Mouse (Mus musculus) lung, adult 2 months (tissue): ENCODE results near the gene Cdk4. TPM values are rescaled to one million over a fixed set of nuclear protein-coding genes. Genes with fewer than 3 reads are reported as not detected.

Source experiments
- DNase-seq: peaks from one replicate; pipeline ENCODE4 v3.0.0; 2022
- H3K4me1 ChIP-seq: fragments of 200-500 bp; 2 replicates; pipeline ENCODE4 v1.6.1; 2011; ENCODE audit warnings: low read length; ENCODE audit not compliant: control insufficient read depth, insufficient read depth
- H3K4me3 ChIP-seq: fragments of 200-500 bp; replicated peaks from 2 replicates; pipeline ENCODE3; 2011; ENCODE audit warnings: low read depth, mild to moderate bottlenecking, control low read depth, low read length; ENCODE audit errors: extremely low read depth
- CTCF ChIP-seq: fragments of 200-500 bp; IDR thresholded peaks from 2 replicates; pipeline ENCODE4 v1.5.1; 2011; ENCODE audit warnings: mild to moderate bottlenecking, low read length, control low read depth; ENCODE audit not compliant: insufficient read depth
- POLR2A ChIP-seq: fragments of 200-500 bp; IDR thresholded peaks from 2 replicates; pipeline ENCODE4 v1.6.1; 2011; ENCODE audit warnings: low read depth, mild to moderate bottlenecking, control low read depth, low read length, borderline replicate concordance; ENCODE audit errors: extremely low read depth
- WGBS: fragments of 180-500 bp; shearing (Covaris S2); methylation state at CpG from one replicate; pipeline ENCODE4 v1.1.7; 2018; 5-methylcytosine and 5-hydroxymethylcytosine counted together
- polyA plus RNA-seq: library from polyadenylated mRNA; depleted of rRNA; stranded (reverse); fragments of >200 nt; gene quantifications from 2 replicates; pipeline ENCODE4 v1.2.3, GENCODE M21; 2012

Cdk4 gene
- polyA plus RNA-seq, 1 experiment: 182 TPM

DNA sequence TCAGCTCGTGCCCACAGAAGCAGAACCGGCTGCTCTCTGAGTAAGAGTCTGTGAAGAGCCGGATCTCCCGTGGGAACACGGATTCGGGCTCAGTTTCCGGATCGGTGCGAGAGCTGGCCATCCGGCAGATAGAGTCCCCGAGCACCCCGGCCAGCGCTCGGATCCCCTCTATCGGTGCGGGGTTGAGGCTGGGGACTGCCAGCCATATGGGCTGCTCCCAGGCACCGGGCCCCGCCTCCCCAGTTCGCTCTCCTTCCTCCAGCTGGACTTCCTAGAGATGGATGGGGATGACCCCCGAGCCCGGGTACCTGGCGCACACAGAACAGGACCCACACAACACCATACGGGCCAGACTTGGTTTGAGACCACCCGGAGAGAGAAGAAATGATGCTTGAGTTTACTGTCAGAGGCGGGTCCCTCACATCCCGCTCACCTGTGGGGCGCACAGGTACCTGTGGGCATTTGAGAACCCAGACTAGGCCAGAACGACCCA is 22.0 kb upstream of the Cdk4 start, which contains the start of the genes Mettl1 and Eef1akmt3:
Mettl1 (plus strand) TSS at position 141 of the 493 bp plus-strand sequence.
Eef1akmt3 (minus strand) TSS at position 240 of the 493 bp plus-strand sequence.
- TF ChIP-seq POLR2A: no peak
- no peak for TF ChIP-seq CTCF
- H3K4me1 ChIP-seq: 0 out of 2 replicates have a peak, but pooled peaks cover 3% of the 10 kb centered on the region
- no peak for DNase-seq
- peak within 1 kb of the TSS; percentile 88 for H3K4me3 ChIP-seq
- WGBS: under 1% methylated on average over 28 of the region's 28 CpGs

- peak; percentile 91 for DNase-seq
- 0 out of 2 replicates have a peak, but pooled peaks cover 3% of the 10 kb centered on the region for H3K4me1 ChIP-seq
- H3K4me3 ChIP-seq: peak overlapping the region; percentile 88
- WGBS: 1% methylated on average over 44 of the region's 44 CpGs
- TF ChIP-seq POLR2A (no peak), CTCF (no peak)
Measured at GRCm38 (mm10) chr10:127041774-127042338, 21.5 kb upstream of the Cdk4 start.

- Histone ChIP-seq H3K4me3 (no peak overlapping the region), H3K4me1 (0 out of 2 replicates have a peak, but pooled peaks cover 3% of the 10 kb centered on the region)
- WGBS: 7% methylated on average over 5 of the region's 5 CpGs
- TF ChIP-seq POLR2A (no peak), CTCF (no peak)
- no peak for DNase-seq
Measured at GRCm38 (mm10) chr10:127042468-127043115, 20.7 kb upstream of the Cdk4 start.

DNA sequence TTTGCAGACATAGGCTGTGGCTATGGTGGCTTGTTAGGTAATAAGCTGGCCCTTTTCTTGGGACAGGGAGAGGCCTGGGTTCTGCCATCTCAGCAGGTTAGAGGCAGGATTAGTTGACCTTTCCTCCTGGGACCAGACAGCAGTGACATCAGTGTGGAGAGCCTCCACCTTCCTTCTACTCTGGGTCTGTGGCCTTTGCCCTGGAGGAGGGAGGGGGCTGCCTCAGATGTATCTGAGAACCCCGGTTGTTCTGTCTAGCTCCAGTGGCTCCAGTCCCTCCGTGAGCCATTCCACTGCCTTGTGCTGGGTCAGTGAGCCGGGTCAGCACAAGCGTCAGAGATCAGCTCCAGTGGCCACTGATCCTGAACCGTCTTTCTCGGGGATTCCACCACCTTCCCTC is 20.1 kb upstream of the Cdk4 start:
- WGBS: 89% methylated on average over 6 of the region's 6 CpGs
- 0 out of 2 replicates have a peak, but pooled peaks cover 3% of the 10 kb centered on the region for H3K4me1 ChIP-seq
- no peak overlapping the region for H3K4me3 ChIP-seq
- TF ChIP-seq POLR2A (no peak), CTCF (no peak)
- no peak for DNase-seq

DNA sequence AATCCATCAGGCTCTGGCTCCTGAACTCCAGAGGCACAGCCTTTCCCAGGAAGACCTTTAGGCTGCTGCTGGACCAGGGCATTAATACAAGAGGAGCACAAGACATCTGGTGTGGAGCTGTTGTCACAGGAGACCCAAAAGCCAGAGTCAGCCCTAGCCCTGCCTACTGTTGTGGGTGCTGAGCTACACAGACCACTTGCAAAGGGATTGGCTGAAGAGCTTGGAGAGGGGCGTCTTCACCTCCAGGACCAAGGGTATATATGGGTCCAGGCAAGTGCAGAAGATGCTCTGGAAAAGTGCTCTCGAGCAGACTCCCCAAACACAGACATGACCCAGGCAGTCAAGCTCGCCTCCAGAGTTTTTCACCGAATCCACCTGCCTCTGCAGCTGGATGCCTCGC is 15.4 kb upstream of the Cdk4 start, which contains the start of gene Cyp27b1:
Cyp27b1 (plus strand) TSS at position 297 of the 400 bp plus-strand sequence.
- 39% methylated on average over 5 of the region's 5 CpGs for WGBS
- H3K4me3 ChIP-seq: no peak within 1 kb of the TSS
- no peak for TF ChIP-seq POLR2A
- TF ChIP-seq CTCF: no peak

GRCm38 (mm10) chr10:127048608-127049394 is 14.5 kb upstream of the Cdk4 start:
- TF ChIP-seq POLR2A (no peak), CTCF (no peak)
- H3K4me1 ChIP-seq: peaks cover 3% of the 10 kb centered on the region; the same call in 1 of the 2 replicates
- H3K4me3 ChIP-seq: no peak overlapping the region
- DNase-seq: no peak
- 6% methylated on average over 35 of the region's 35 CpGs for WGBS

More for the DNA sequence above, 15.4 kb upstream of the Cdk4 start, which contains the start of gene Cyp27b1:
- no peak for DNase-seq
- H3K4me1 ChIP-seq: peaks cover 3% of the 10 kb centered on the region; the same call in 1 of the 2 replicates

DNA sequence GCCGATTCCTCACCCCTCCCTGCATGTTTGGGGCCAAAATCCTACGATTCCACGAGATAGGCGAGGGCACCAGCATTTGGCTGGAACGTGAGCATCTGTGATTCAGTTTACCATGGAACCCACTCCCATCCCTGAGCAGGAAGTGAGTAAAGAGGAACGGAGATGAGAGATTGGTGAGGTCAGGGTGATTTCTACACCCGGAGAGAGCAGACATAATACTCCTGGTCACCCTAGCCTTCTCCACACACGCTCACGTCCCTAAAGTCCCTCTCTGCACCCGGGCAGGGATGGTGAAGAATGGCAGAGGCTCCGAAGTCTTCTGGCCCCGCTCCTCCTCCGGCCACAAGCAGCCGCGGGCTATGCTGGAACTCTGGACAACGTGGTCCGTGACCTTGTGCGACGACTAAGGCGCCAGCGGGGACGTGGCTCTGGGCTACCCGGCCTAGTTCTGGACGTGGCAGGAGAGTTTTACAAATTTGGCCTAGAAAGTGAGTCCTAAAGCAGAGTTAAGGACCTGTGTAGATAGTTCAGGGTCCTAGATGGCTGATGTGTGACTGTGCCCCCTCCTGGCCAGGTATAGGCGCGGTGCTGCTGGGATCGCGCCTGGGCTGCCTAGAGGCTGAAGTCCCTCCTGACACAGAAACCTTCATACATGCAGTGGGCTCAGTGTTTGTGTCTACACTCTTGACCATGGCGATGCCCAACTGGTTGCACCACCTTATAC is 13.8 kb upstream of the Cdk4 start:
- 3% methylated on average over 29 of the region's 29 CpGs for WGBS
- Histone ChIP-seq H3K4me3 (no peak overlapping the region), H3K4me1 (peaks cover 3% of the 10 kb centered on the region; the same call in 1 of the 2 replicates)
- peak; percentile 17 for DNase-seq
- TF ChIP-seq CTCF: 0 out of 2 replicates have a peak, but pooled peaks have one; percentile 7
- TF ChIP-seq POLR2A: no peak

DNA sequence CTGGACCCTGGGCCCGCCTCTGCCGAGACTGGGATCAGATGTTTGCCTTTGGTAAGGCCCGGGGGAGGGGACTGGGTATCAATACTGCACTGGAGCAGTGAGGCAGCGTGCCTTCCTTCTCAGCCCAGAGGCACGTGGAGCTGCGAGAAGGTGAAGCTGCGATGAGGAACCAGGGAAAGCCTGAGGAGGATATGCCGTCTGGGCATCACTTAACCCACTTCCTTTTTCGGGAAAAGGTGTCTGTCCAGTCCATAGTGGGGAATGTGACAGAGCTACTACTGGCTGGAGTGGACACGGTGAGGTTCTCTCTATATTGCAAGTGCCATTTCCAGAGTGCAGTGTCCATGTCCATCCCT is 13.2 kb upstream of the Cdk4 start:
- H3K4me3 ChIP-seq: no peak overlapping the region
- TF ChIP-seq CTCF (no peak), POLR2A (no peak)
- WGBS: 9% methylated on average over 10 of the region's 10 CpGs

DNA sequence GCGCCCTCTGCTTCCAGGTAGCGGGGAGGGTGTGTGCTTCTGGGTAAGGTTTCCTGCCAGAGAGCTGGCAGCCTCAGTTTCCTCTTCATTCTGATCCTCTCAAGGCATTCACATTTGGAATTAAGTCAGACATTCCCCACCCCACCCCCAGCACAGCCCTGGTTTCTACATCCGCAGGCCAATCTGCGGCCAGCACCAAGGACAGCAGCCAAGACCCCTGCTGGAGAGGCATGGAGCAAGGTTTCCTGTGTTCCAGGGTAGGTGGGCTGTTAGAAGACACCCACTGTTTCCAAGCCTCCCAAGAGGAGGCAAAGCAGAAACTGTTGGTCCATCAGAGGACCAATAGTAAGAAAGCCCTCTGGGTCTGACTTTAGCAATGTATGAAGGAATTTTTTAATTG is 8.7 kb upstream of the Cdk4 start:
- TF ChIP-seq POLR2A (no peak), CTCF (no peak)
- H3K4me1 ChIP-seq: no peaks in the 10 kb centered on the region
- H3K4me3 ChIP-seq: no peak overlapping the region
- DNase-seq: no peak
- WGBS: 72% methylated on average over 4 of the region's 4 CpGs

More for the DNA sequence above, 13.2 kb upstream of the Cdk4 start:
- DNase-seq: no peak
- peaks cover 3% of the 10 kb centered on the region; the same call in 1 of the 2 replicates for H3K4me1 ChIP-seq
